Mouse (Mus musculus) erythroblast, embryonic 14.5 days (primary cell): ENCODE results near the gene Znrd1as. TPM values are rescaled to one million over a fixed set of nuclear protein-coding genes. Genes with fewer than 3 reads are reported as not detected.

Experiments used
- H3K27me3 ChIP-seq: 2 replicates; pipeline ENCODE4 v1.6.1; 2012; ENCODE audit warnings: inconsistent platforms; ENCODE audit not compliant: control insufficient read depth
- H3K36me3 ChIP-seq: 2 replicates; pipeline ENCODE4 v1.6.1; 2012; ENCODE audit warnings: mild to moderate bottlenecking, inconsistent platforms; ENCODE audit not compliant: control insufficient read depth
- H3K4me1 ChIP-seq: 2 replicates; pipeline ENCODE4 v1.6.1; 2012; ENCODE audit warnings: inconsistent platforms; ENCODE audit not compliant: control insufficient read depth
- H3K4me3 ChIP-seq: replicated peaks from 2 replicates; pipeline ENCODE3; 2012; ENCODE audit warnings: moderate library complexity, mild to moderate bottlenecking, inconsistent platforms
- H3K9me3 ChIP-seq: 2 replicates; pipeline ENCODE4 v1.6.1; 2012; ENCODE audit warnings: low read length, inconsistent platforms, mixed read lengths; ENCODE audit not compliant: control insufficient read depth
- GATA1 ChIP-seq: IDR thresholded peaks from 2 replicates; pipeline ENCODE4 v1.6.1; 2012; ENCODE audit warnings: low read length, inconsistent platforms, mixed read lengths
- TAL1 ChIP-seq: IDR thresholded peaks from 3 replicates; pipeline ENCODE4 v1.6.1; 2012; ENCODE audit warnings: low read length, inconsistent platforms, mixed read lengths
- polyA plus RNA-seq: library from polyadenylated mRNA; stranded (reverse); fragments of >175 nt; gene quantifications from 2 replicates; pipeline ENCODE4 v1.2.3, GENCODE M21; 2012

Znrd1as gene
- polyA plus RNA-seq = 0.04 and 0.07 TPM in 2 replicates

DNA sequence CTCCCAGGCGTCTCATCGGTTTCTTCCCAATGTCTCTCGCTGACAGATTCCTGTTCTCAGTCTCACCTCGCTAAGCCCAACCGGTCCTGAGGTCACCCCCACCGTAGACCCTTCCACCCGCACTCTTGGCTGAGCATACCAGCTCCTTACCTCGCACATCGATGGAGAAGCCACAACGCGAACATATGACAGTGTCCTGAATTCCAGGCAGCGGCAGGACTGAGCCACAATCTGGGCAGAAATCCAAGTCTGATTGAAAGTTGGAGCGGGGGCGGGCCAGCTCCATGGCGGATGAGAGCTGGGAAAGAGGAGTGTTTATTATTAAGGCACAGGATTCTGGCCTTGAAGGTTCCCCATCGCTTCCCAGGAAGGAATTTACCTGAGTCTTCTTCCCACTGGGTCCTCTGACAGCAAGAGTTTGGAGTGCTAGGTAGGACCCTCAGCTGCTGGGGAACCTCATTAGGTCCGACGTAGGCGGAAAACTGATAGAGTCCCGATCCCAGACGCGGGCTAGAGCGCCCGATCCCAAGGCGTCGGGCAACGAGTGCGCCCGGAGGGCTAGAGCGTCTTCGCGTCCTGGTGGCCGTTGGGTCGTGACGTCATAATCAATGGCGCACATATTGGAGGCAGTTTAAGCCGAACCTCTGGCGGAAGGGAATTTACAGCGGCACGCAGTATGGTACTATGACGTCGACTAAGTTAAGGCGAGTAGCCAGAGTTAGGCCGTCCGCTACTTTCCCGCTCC is at the start of gene Znrd1as, which contains the start of gene Znrd1:
TSS of gene Znrd1as (plus strand) at position 594 of the 745 bp plus-strand sequence.
TSS of gene Znrd1 (minus strand) at position 561 of the 745 bp plus-strand sequence.
- Histone ChIP-seq H3K27me3 (no peaks in the 10 kb centered on the region), H3K9me3 (no peaks in the 10 kb centered on the region)
- TF ChIP-seq GATA1 = no peak
- TF ChIP-seq TAL1 = no peak

DNA sequence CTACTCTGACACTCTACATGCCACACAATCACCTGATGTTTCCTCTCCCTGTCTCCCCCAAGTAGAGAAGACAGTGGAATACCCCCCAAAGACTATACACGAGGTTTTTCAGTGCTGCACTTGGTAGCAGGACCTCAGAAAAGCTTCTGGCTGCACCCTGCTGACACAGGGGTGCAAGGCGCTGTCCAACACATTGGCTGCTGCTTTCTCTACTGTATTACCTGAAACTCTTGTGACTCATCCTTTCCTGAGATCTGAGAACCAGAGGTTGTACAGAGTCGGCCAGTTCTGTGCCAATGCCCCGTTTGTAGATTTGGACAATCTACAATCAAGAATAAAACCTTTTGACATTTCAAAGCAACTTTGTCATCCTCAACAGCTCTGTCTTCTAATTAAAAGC is 48.6 kb upstream of the Znrd1as start:
- Histone ChIP-seq H3K4me3 (no peak overlapping the region), H3K36me3 (no peaks in the 10 kb centered on the region), H3K9me3 (no peaks in the 10 kb centered on the region), H3K4me1 (no peaks in the 10 kb centered on the region), H3K27me3 (peaks cover 16% of the 10 kb centered on the region)
- no peak for TF ChIP-seq GATA1
- TF ChIP-seq TAL1 = no peak

More for the DNA sequence above, at the start of gene Znrd1as, which contains the start of gene Znrd1:
- Histone ChIP-seq H3K4me1 (peaks cover 24% of the 10 kb centered on the region), H3K36me3 (peaks cover 14% of the 10 kb centered on the region), H3K4me3 (peak within 1 kb of the TSS; percentile 76)

- H3K4me1 ChIP-seq = no peaks in the 10 kb centered on the region
- TF ChIP-seq GATA1 (no peak), TAL1 (no peak)
- no peaks in the 10 kb centered on the region for H3K9me3 ChIP-seq
- H3K36me3 ChIP-seq = no peaks in the 10 kb centered on the region
- no peak overlapping the region for H3K4me3 ChIP-seq
- peaks cover 14% of the 10 kb centered on the region for H3K27me3 ChIP-seq
Measured at GRCm38 (mm10) chr17:36912031-36912430, 46.4 kb upstream of the Znrd1as start.

DNA sequence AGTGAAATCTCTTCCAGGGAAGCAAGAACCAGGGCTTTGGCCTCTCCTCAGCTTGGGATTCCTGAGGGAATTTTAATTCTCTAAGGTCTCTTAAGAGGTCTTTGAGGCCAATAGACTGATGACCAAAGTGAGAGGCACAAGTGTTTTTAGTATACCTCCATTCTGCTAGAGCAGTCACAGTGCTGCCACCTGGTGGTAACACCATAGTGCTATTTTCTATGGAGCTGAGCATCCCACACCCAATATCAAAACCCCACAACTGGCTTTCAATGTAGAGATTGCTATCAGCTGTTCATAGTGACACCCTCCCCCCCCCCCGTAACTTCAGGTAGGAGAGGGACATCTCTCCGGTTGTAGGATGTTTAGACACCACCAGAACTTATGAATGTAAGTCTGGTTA is 44.3 kb upstream of the Znrd1as start:
- TF ChIP-seq TAL1 (no peak), GATA1 (no peak)
- H3K36me3 ChIP-seq = no peaks in the 10 kb centered on the region
- no peaks in the 10 kb centered on the region for H3K9me3 ChIP-seq
- no peaks in the 10 kb centered on the region for H3K4me1 ChIP-seq
- no peak overlapping the region for H3K4me3 ChIP-seq
- H3K27me3 ChIP-seq = peaks cover 11% of the 10 kb centered on the region

GRCm38 (mm10) chr17:36915076-36915475 is 43.3 kb upstream of the Znrd1as start:
- no peak for TF ChIP-seq GATA1
- no peak for TF ChIP-seq TAL1
- no peaks in the 10 kb centered on the region for H3K4me1 ChIP-seq
- H3K4me3 ChIP-seq = no peak overlapping the region
- no peaks in the 10 kb centered on the region for H3K9me3 ChIP-seq
- peaks cover 3% of the 10 kb centered on the region; the same call in 1 of the 2 replicates for H3K27me3 ChIP-seq
- H3K36me3 ChIP-seq = no peaks in the 10 kb centered on the region

- peaks cover 6% of the 10 kb centered on the region; the same call in 1 of the 2 replicates for H3K27me3 ChIP-seq
- H3K4me1 ChIP-seq = no peaks in the 10 kb centered on the region
- TF ChIP-seq GATA1 (no peak), TAL1 (no peak)
- no peak overlapping the region for H3K4me3 ChIP-seq
- H3K36me3 ChIP-seq = no peaks in the 10 kb centered on the region
- no peaks in the 10 kb centered on the region for H3K9me3 ChIP-seq
Measured at GRCm38 (mm10) chr17:36920239-36920638, 38.2 kb upstream of the Znrd1as start.

GRCm38 (mm10) chr17:36922715-36923114 is 35.7 kb upstream of the Znrd1as start:
- H3K4me3 ChIP-seq = no peak overlapping the region
- no peaks in the 10 kb centered on the region for H3K9me3 ChIP-seq
- H3K4me1 ChIP-seq = no peaks in the 10 kb centered on the region
- peaks cover 6% of the 10 kb centered on the region; the same call in 1 of the 2 replicates for H3K27me3 ChIP-seq
- no peaks in the 10 kb centered on the region for H3K36me3 ChIP-seq
- TF ChIP-seq TAL1 = no peak
- no peak for TF ChIP-seq GATA1

DNA sequence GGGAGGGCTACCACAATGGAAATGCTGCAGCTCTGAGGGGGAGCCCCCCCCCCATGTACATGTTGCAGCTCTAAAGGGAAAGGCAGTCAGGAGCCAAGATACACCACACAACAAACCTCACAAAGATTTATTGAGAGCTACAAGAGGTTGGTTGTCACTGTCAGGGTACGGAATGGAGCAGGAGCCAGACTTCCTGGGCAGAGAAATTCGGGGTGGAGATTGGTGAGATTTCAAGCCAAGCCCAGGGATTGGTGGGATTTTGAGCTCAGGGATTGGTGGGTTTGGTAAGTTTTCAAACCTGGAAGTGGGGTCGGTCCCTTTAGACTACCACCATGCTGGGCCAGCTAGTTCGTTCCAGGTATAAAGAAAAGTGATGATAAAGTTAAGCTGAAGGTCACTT is 34.9 kb upstream of the Znrd1as start:
- Histone ChIP-seq H3K4me3 (no peak overlapping the region), H3K4me1 (no peaks in the 10 kb centered on the region), H3K36me3 (no peaks in the 10 kb centered on the region), H3K9me3 (no peaks in the 10 kb centered on the region), H3K27me3 (peaks cover 6% of the 10 kb centered on the region; the same call in 1 of the 2 replicates)
- no peak for TF ChIP-seq GATA1
- TF ChIP-seq TAL1 = no peak

DNA sequence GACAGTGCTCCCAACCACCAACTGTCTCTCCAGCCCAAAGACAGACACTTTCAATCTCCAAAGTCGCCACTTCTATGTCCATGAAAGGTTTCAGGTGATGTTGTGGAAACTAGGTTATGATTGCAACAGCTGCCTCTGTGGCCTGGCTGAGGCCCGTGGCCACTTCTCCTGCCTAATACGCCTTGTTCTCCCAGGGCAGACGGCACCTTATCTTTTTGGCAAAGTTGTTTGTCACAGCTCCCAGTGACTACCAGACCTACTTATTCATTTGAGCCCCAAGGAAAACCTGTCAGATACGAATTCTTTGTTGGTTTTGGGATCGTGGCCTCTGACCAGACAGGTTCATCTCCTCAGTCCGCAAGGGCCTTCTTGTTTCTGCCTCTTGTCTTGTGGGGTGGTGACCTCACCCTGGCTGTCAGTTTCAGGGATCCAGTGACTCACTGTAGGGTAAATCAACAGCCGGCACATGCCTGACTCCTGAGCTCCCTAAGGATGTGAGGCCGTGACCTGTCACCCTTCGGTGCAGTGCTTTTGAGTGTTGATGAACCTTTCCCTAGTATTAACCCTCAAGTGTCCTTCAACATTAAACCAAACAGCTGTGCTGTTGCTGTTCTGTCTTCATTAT is 30.8 kb upstream of the Znrd1as start:
- TF ChIP-seq GATA1 (no peak), TAL1 (no peak)
- H3K4me1 ChIP-seq = no peaks in the 10 kb centered on the region
- no peak overlapping the region for H3K4me3 ChIP-seq
- no peaks in the 10 kb centered on the region for H3K9me3 ChIP-seq
- peaks cover 3% of the 10 kb centered on the region; the same call in 1 of the 2 replicates for H3K27me3 ChIP-seq
- no peaks in the 10 kb centered on the region for H3K36me3 ChIP-seq
